Mouse (Mus musculus): ENCODE results near the gene Slc4a4. TPM values are rescaled to one million over a fixed set of nuclear protein-coding genes. Genes with fewer than 3 reads are reported as not detected.

Gene Slc4a4
- polyA plus RNA-seq, 1 experiment from 2014 or later: 1.5 TPM

DNA sequence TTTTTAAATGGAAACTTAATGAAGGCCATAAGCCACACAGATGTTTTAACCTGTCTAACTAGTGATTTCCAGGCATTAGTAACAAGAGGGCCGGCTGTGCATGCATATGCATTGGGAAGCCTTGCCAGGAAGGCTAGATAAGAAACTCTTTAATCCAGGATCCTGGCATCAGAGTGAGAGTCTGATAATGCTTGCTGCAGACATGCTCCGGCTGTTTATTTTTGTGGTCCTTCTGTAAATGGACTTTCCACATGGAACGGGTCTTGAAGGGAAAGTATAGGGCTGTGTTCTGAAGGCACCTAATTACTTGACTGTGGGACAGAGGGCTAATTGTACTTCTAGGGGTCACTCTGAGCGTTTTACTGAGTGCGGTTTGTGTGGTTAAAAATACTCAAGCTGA, 157.2 kb downstream of the Slc4a4 start:
- no peak overlapping the region for H3K27ac ChIP-seq (ENCODE audit: low read depth, low read length)
- no peaks in the 10 kb centered on the region for H3K36me3 ChIP-seq (ENCODE audit: control insufficient read depth, insufficient read depth, low read length)
- no peaks in the 10 kb centered on the region for H3K9me3 ChIP-seq (ENCODE audit: control insufficient read depth, low read length)
- H3K9ac ChIP-seq (ENCODE audit: low read depth, low read length): no peak overlapping the region
- no peak for ATAC-seq (replicated peaks; ENCODE audit: low FRiP score)
- no peaks in the 10 kb centered on the region for H3K4me1 ChIP-seq (replicated peaks; ENCODE audit: control insufficient read depth, insufficient read depth, low read length)
- H3K4me3 ChIP-seq (ENCODE audit: low read depth, low read length): no peak overlapping the region
- 49% methylated on average over 5 of the region's 5 CpGs for WGBS
- H3K4me2 ChIP-seq: no peak overlapping the region
- DNase-seq (ENCODE audit: low spot score): no peak
- no peaks in the 10 kb centered on the region for H3K27me3 ChIP-seq (replicated peaks; ENCODE audit: control insufficient read depth, insufficient read depth, low read length)

GRCm38 (mm10) chr5:89044801-89045200, 158.2 kb downstream of the Slc4a4 start:
- Histone ChIP-seq H3K4me3 (ENCODE audit: low read depth, low read length) (no peak overlapping the region), H3K4me2 (no peak overlapping the region), H3K27me3 (replicated peaks; ENCODE audit: control insufficient read depth, insufficient read depth, low read length) (no peaks in the 10 kb centered on the region), H3K9ac (ENCODE audit: low read depth, low read length) (no peak overlapping the region), H3K9me3 (ENCODE audit: control insufficient read depth, low read length) (no peaks in the 10 kb centered on the region), H3K4me1 (replicated peaks; ENCODE audit: control insufficient read depth, insufficient read depth, low read length) (no peaks in the 10 kb centered on the region), H3K36me3 (ENCODE audit: control insufficient read depth, insufficient read depth, low read length) (no peaks in the 10 kb centered on the region), H3K27ac (ENCODE audit: low read depth, low read length) (no peak overlapping the region)
- ATAC-seq (replicated peaks; ENCODE audit: low FRiP score) (no peak), DNase-seq (ENCODE audit: low spot score) (no peak)
- WGBS: 86% methylated on average over 5 of the region's 5 CpGs

GRCm38 (mm10) chr5:89051577-89051976, 165.0 kb downstream of the Slc4a4 start:
- H3K9me3 ChIP-seq (ENCODE audit: control insufficient read depth, low read length): no peaks in the 10 kb centered on the region
- H3K27me3 ChIP-seq (replicated peaks; ENCODE audit: control insufficient read depth, insufficient read depth, low read length): no peaks in the 10 kb centered on the region
- no peak for ATAC-seq (replicated peaks; ENCODE audit: low FRiP score)
- WGBS: 52% methylated on average over 5 of the region's 5 CpGs
- no peaks in the 10 kb centered on the region for H3K4me1 ChIP-seq (replicated peaks; ENCODE audit: control insufficient read depth, insufficient read depth, low read length)
- DNase-seq (ENCODE audit: low spot score): no peak
- H3K4me3 ChIP-seq (ENCODE audit: low read depth, low read length): no peak overlapping the region
- H3K36me3 ChIP-seq (ENCODE audit: control insufficient read depth, insufficient read depth, low read length): no peaks in the 10 kb centered on the region
- H3K27ac ChIP-seq (ENCODE audit: low read depth, low read length): no peak overlapping the region
- no peak overlapping the region for H3K4me2 ChIP-seq
- H3K9ac ChIP-seq (ENCODE audit: low read depth, low read length): no peak overlapping the region

- no peaks in the 10 kb centered on the region for H3K27me3 ChIP-seq (replicated peaks; ENCODE audit: control insufficient read depth, insufficient read depth, low read length)
- no peaks in the 10 kb centered on the region for H3K9me3 ChIP-seq (ENCODE audit: control insufficient read depth, low read length)
- no peak overlapping the region for H3K9ac ChIP-seq (ENCODE audit: low read depth, low read length)
- WGBS: 91% methylated on average over 5 of the region's 5 CpGs
- no peaks in the 10 kb centered on the region for H3K4me1 ChIP-seq (replicated peaks; ENCODE audit: control insufficient read depth, insufficient read depth, low read length)
- DNase-seq (ENCODE audit: low spot score) (no peak), ATAC-seq (replicated peaks; ENCODE audit: low FRiP score) (no peak)
- no peaks in the 10 kb centered on the region for H3K36me3 ChIP-seq (ENCODE audit: control insufficient read depth, insufficient read depth, low read length)
- no peak overlapping the region for H3K27ac ChIP-seq (ENCODE audit: low read depth, low read length)
- H3K4me2 ChIP-seq: no peak overlapping the region
- H3K4me3 ChIP-seq (ENCODE audit: low read depth, low read length): no peak overlapping the region
These were observed 165.6 kb downstream of the Slc4a4 start for GRCm38 (mm10) chr5:89052230-89052629.

DNA sequence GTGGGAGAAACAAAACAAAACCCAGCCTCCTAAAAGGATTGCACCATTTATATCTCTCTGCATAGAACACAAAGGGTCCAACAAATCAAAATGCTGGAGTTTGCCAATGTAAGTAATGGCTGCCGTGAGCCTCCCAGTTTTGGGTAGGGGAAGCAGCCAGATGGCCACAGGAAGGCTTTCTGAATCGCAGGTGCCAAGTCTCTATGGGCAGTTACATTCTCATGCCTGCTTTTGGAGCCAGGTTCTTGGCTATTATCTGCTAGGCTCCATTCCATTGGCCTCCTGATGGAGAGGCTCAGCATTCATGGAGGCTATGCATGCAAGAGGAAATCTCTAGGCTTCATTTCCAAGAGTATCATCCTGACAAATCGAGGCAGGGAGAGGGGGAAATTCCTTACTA, 169.0 kb downstream of the Slc4a4 start:
- Histone ChIP-seq H3K4me2 (no peak overlapping the region), H3K4me3 (ENCODE audit: low read depth, low read length) (no peak overlapping the region), H3K4me1 (replicated peaks; ENCODE audit: control insufficient read depth, insufficient read depth, low read length) (no peaks in the 10 kb centered on the region), H3K9ac (ENCODE audit: low read depth, low read length) (no peak overlapping the region), H3K9me3 (ENCODE audit: control insufficient read depth, low read length) (no peaks in the 10 kb centered on the region), H3K36me3 (ENCODE audit: control insufficient read depth, insufficient read depth, low read length) (no peaks in the 10 kb centered on the region), H3K27me3 (replicated peaks; ENCODE audit: control insufficient read depth, insufficient read depth, low read length) (no peaks in the 10 kb centered on the region), H3K27ac (ENCODE audit: low read depth, low read length) (no peak overlapping the region)
- no peak for DNase-seq (ENCODE audit: low spot score)
- 77% methylated on average over 3 of the region's 3 CpGs for WGBS
- ATAC-seq (replicated peaks; ENCODE audit: low FRiP score): no peak

- H3K9ac ChIP-seq (ENCODE audit: low read depth, low read length): no peak overlapping the region
- H3K27ac ChIP-seq (ENCODE audit: low read depth, low read length): no peak overlapping the region
- no peak for DNase-seq (ENCODE audit: low spot score)
- WGBS: 80% methylated on average over 2 of the region's 2 CpGs
- no peaks in the 10 kb centered on the region for H3K27me3 ChIP-seq (replicated peaks; ENCODE audit: control insufficient read depth, insufficient read depth, low read length)
- no peak overlapping the region for H3K4me2 ChIP-seq
- H3K4me3 ChIP-seq (ENCODE audit: low read depth, low read length): no peak overlapping the region
- H3K9me3 ChIP-seq (ENCODE audit: control insufficient read depth, low read length): no peaks in the 10 kb centered on the region
- ATAC-seq (replicated peaks; ENCODE audit: low FRiP score): no peak
- H3K36me3 ChIP-seq (ENCODE audit: control insufficient read depth, insufficient read depth, low read length): no peaks in the 10 kb centered on the region
- no peaks in the 10 kb centered on the region for H3K4me1 ChIP-seq (replicated peaks; ENCODE audit: control insufficient read depth, insufficient read depth, low read length)
These were observed 169.8 kb downstream of the Slc4a4 start for GRCm38 (mm10) chr5:89056370-89056769.

- ATAC-seq (replicated peaks; ENCODE audit: low FRiP score): no peak
These were observed 174.5 kb downstream of the Slc4a4 start for GRCm38 (mm10) chr5:89061097-89061496.

GRCm38 (mm10) chr5:89062286-89062685, 175.7 kb downstream of the Slc4a4 start:
- ATAC-seq (replicated peaks; ENCODE audit: low FRiP score) (no peak), DNase-seq (ENCODE audit: low spot score) (no peak)
- no peak overlapping the region for H3K27ac ChIP-seq (ENCODE audit: low read depth, low read length)
- WGBS: 71% methylated on average over 5 of the region's 5 CpGs
- H3K4me2 ChIP-seq: no peak overlapping the region
- no peaks in the 10 kb centered on the region for H3K36me3 ChIP-seq (ENCODE audit: control insufficient read depth, insufficient read depth, low read length)
- H3K4me3 ChIP-seq (ENCODE audit: low read depth, low read length): no peak overlapping the region
- H3K9me3 ChIP-seq (ENCODE audit: control insufficient read depth, low read length): no peaks in the 10 kb centered on the region
- no peak overlapping the region for H3K9ac ChIP-seq (ENCODE audit: low read depth, low read length)
- no peaks in the 10 kb centered on the region for H3K27me3 ChIP-seq (replicated peaks; ENCODE audit: control insufficient read depth, insufficient read depth, low read length)
- no peaks in the 10 kb centered on the region for H3K4me1 ChIP-seq (replicated peaks; ENCODE audit: control insufficient read depth, insufficient read depth, low read length)

More at GRCm38 (mm10) chr5:89061097-89061496, 174.5 kb downstream of the Slc4a4 start:
- no peaks in the 10 kb centered on the region for H3K36me3 ChIP-seq (ENCODE audit: control insufficient read depth, insufficient read depth, low read length)
- WGBS: 61% methylated on average over 9 of the region's 9 CpGs
- H3K27me3 ChIP-seq (replicated peaks; ENCODE audit: control insufficient read depth, insufficient read depth, low read length): no peaks in the 10 kb centered on the region
- no peak overlapping the region for H3K4me2 ChIP-seq
- H3K27ac ChIP-seq (ENCODE audit: low read depth, low read length): no peak overlapping the region
- no peaks in the 10 kb centered on the region for H3K4me1 ChIP-seq (replicated peaks; ENCODE audit: control insufficient read depth, insufficient read depth, low read length)
- DNase-seq (ENCODE audit: low spot score): no peak
- no peaks in the 10 kb centered on the region for H3K9me3 ChIP-seq (ENCODE audit: control insufficient read depth, low read length)
- H3K9ac ChIP-seq (ENCODE audit: low read depth, low read length): no peak overlapping the region
- H3K4me3 ChIP-seq (ENCODE audit: low read depth, low read length): no peak overlapping the region

DNA sequence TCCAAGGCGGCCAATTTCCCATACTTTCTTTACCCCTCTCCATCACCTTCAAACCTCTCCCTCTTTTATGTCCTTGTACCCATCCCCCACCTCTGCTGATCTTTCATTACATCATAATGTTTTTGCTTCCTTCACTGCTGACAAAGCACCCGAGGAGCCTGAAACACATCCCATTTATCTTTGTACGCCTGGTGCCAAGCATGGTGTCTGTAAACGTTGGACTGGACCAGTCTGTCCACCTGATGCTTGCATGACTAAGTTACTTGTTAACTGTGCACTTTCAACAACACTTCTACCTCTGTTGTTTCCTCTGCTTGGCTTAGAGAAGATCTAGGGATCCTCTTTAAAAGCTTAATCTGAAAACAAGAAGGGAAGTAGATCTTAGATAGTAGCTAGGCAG, 180.5 kb downstream of the Slc4a4 start:
- no peak overlapping the region for H3K9ac ChIP-seq (ENCODE audit: low read depth, low read length)
- WGBS: 67% methylated on average over 4 of the region's 4 CpGs
- ATAC-seq (replicated peaks; ENCODE audit: low FRiP score): no peak

More for the DNA sequence above, 180.5 kb downstream of the Slc4a4 start:
- Histone ChIP-seq H3K4me3 (ENCODE audit: low read depth, low read length) (no peak overlapping the region), H3K4me1 (replicated peaks; ENCODE audit: control insufficient read depth, insufficient read depth, low read length) (no peaks in the 10 kb centered on the region), H3K4me2 (no peak overlapping the region), H3K36me3 (ENCODE audit: control insufficient read depth, insufficient read depth, low read length) (no peaks in the 10 kb centered on the region), H3K9me3 (ENCODE audit: control insufficient read depth, low read length) (no peaks in the 10 kb centered on the region), H3K27me3 (replicated peaks; ENCODE audit: control insufficient read depth, insufficient read depth, low read length) (no peaks in the 10 kb centered on the region), H3K27ac (ENCODE audit: low read depth, low read length) (no peak overlapping the region)
- no peak for DNase-seq (ENCODE audit: low spot score)
